Mouse (Mus musculus): ENCODE measurements around the gene Aph1c. TPM values are rescaled to one million over a fixed set of nuclear protein-coding genes. Genes with fewer than 3 reads are reported as not detected.
"Not testable (repeated sequence)": the region's sequence is repeated elsewhere in the genome, so short reads cannot be mapped to it uniquely, and the experiment has no call there.

Aph1c gene
- 10 to 100 TPM in 1 of 4 experiments, 1 to 10 TPM in 3; 5.8 to 10.5 (median 8.4) TPM for total RNA-seq (2022)

- DNase-seq (ENCODE audit: low spot score in 2 of 2), result peak; percentile 93 to 99
Observed at GRCm38 (mm10) chr9:66834318-66835096, at the start of gene Aph1c. Aph1c (minus strand) TSS chr9:66834726.

GRCm38 (mm10) chr9:66883500-66883899, 49.0 kb upstream of the Aph1c start:
- DNase-seq (ENCODE audit: low spot score in 2 of 2), result no peak

GRCm38 (mm10) chr9:66882406-66882821, 47.9 kb upstream of the Aph1c start:
- no peak for DNase-seq (ENCODE audit: low spot score in 2 of 2)

- no peak for DNase-seq (ENCODE audit: low spot score in 2 of 2)
Observed at GRCm38 (mm10) chr9:66881858-66882257, 47.3 kb upstream of the Aph1c start.

GRCm38 (mm10) chr9:66880752-66881151, 46.2 kb upstream of the Aph1c start:
- DNase-seq (ENCODE audit: low spot score in 2 of 2), result no peak

GRCm38 (mm10) chr9:66879486-66879885, 45.0 kb upstream of the Aph1c start:
- DNase-seq (ENCODE audit: low spot score in 2 of 2), result no peak

GRCm38 (mm10) chr9:66878899-66879298, 44.4 kb upstream of the Aph1c start:
- no peak for DNase-seq (ENCODE audit: low spot score in 2 of 2)

- DNase-seq (ENCODE audit: low spot score in 2 of 2), result no peak
Observed at GRCm38 (mm10) chr9:66876577-66876976, 42.1 kb upstream of the Aph1c start.

- no peak for DNase-seq (ENCODE audit: low spot score in 2 of 2)
Observed at GRCm38 (mm10) chr9:66874297-66874696, 39.8 kb upstream of the Aph1c start.

GRCm38 (mm10) chr9:66873531-66873930, 39.0 kb upstream of the Aph1c start:
- DNase-seq (ENCODE audit: low spot score in 2 of 2), result no peak

GRCm38 (mm10) chr9:66873009-66873408, 38.5 kb upstream of the Aph1c start:
- not testable (repeated sequence) for DNase-seq (ENCODE audit: low spot score in 2 of 2)

- DNase-seq (ENCODE audit: low spot score in 2 of 2), result no peak
Observed at GRCm38 (mm10) chr9:66872015-66872727, 37.6 kb upstream of the Aph1c start.

GRCm38 (mm10) chr9:66864708-66865107, 30.2 kb upstream of the Aph1c start:
- no peak for DNase-seq (ENCODE audit: low spot score in 2 of 2)

- no peak for DNase-seq (ENCODE audit: low spot score in 2 of 2)
Observed at GRCm38 (mm10) chr9:66863456-66863855, 28.9 kb upstream of the Aph1c start.

GRCm38 (mm10) chr9:66862202-66862601, 27.7 kb upstream of the Aph1c start:
- DNase-seq (ENCODE audit: low spot score in 2 of 2), result no peak

- DNase-seq (ENCODE audit: low spot score in 2 of 2), result no peak
Observed at GRCm38 (mm10) chr9:66861104-66861767, 26.7 kb upstream of the Aph1c start.

- DNase-seq (ENCODE audit: low spot score in 2 of 2), result no peak
Observed at GRCm38 (mm10) chr9:66859523-66859922, 25.0 kb upstream of the Aph1c start.

GRCm38 (mm10) chr9:66855865-66856264, 21.3 kb upstream of the Aph1c start:
- no peak for DNase-seq (ENCODE audit: low spot score in 2 of 2)

- DNase-seq (ENCODE audit: low spot score in 2 of 2), result no peak
Observed at GRCm38 (mm10) chr9:66852592-66852991, 18.1 kb upstream of the Aph1c start.

GRCm38 (mm10) chr9:66850966-66851365, 16.4 kb upstream of the Aph1c start:
- DNase-seq (ENCODE audit: low spot score in 2 of 2), result no peak

- no peak for DNase-seq (ENCODE audit: low spot score in 2 of 2)
Observed at GRCm38 (mm10) chr9:66846822-66847221, 12.3 kb upstream of the Aph1c start.

- DNase-seq (ENCODE audit: low spot score in 2 of 2), result no peak
Observed at GRCm38 (mm10) chr9:66835097-66835480, 563 bp upstream of the Aph1c start.
